Mouse (Mus musculus): ENCODE measurements at regions not wholly inside any gene's neighbourhood (a gene's known extent, or its start where the extent isn't known, plus 50 kb on each side); places are given as distances from the start of the nearest gene placed in this dataset.

GRCm38 (mm10) chr2:9683673-9684210, 197.3 kb upstream of the 4930412O13Rik start:
- DNase-seq (ENCODE audit: low spot score in 2 of 2) = no peak

- no peak for DNase-seq (ENCODE audit: low spot score in 2 of 2)
These were observed 192.9 kb upstream of the 4930412O13Rik start for GRCm38 (mm10) chr2:9688176-9688575.

GRCm38 (mm10) chr2:9689518-9689917, 191.5 kb upstream of the 4930412O13Rik start:
- DNase-seq (ENCODE audit: low spot score in 2 of 2) = peak; percentile 23 to 24

GRCm38 (mm10) chr2:9691506-9691905, 189.5 kb upstream of the 4930412O13Rik start:
- no peak for DNase-seq (ENCODE audit: low spot score in 2 of 2)

- no peak for DNase-seq (ENCODE audit: low spot score in 2 of 2)
These were observed 189.1 kb upstream of the 4930412O13Rik start for GRCm38 (mm10) chr2:9691906-9692305.

GRCm38 (mm10) chr2:9693351-9693750, 187.7 kb upstream of the 4930412O13Rik start:
- no peak for DNase-seq (ENCODE audit: low spot score in 2 of 2)

- no peak for DNase-seq (ENCODE audit: low spot score in 2 of 2)
These were observed 186.9 kb upstream of the 4930412O13Rik start for GRCm38 (mm10) chr2:9694178-9694577.

- DNase-seq (ENCODE audit: low spot score in 2 of 2) = no peak
These were observed 183.3 kb upstream of the 4930412O13Rik start for GRCm38 (mm10) chr2:9697591-9698345.

- no peak for DNase-seq (ENCODE audit: low spot score in 2 of 2)
These were observed 176.8 kb upstream of the 4930412O13Rik start for GRCm38 (mm10) chr2:9704266-9704665.

- DNase-seq (ENCODE audit: low spot score in 2 of 2) = no peak
These were observed 171.6 kb upstream of the 4930412O13Rik start for GRCm38 (mm10) chr2:9709466-9709865.

- no peak for DNase-seq (ENCODE audit: low spot score in 2 of 2)
These were observed 163.1 kb upstream of the 4930412O13Rik start for GRCm38 (mm10) chr2:9717904-9718303.

- DNase-seq (ENCODE audit: low spot score in 2 of 2) = no peak
These were observed 147.8 kb upstream of the 4930412O13Rik start for GRCm38 (mm10) chr2:9733243-9733642.

- DNase-seq (ENCODE audit: low spot score in 2 of 2) = no peak
These were observed 136.9 kb upstream of the 4930412O13Rik start for GRCm38 (mm10) chr2:9744181-9744580.

GRCm38 (mm10) chr2:9749829-9750788, 130.9 kb upstream of the 4930412O13Rik start:
- DNase-seq (ENCODE audit: low spot score in 2 of 2) = no peak

GRCm38 (mm10) chr2:9753691-9754090, 127.4 kb upstream of the 4930412O13Rik start:
- no peak for DNase-seq (ENCODE audit: low spot score in 2 of 2)

- DNase-seq (ENCODE audit: low spot score in 2 of 2) = no peak
These were observed 126.9 kb upstream of the 4930412O13Rik start for GRCm38 (mm10) chr2:9754153-9754552.

GRCm38 (mm10) chr2:9757770-9758420, 123.2 kb upstream of the 4930412O13Rik start:
- DNase-seq (ENCODE audit: low spot score in 2 of 2) = no peak

GRCm38 (mm10) chr2:9758983-9759382, 122.1 kb upstream of the 4930412O13Rik start:
- DNase-seq (ENCODE audit: low spot score in 2 of 2) = no peak

- no peak for DNase-seq (ENCODE audit: low spot score in 2 of 2)
These were observed 121.5 kb upstream of the 4930412O13Rik start for GRCm38 (mm10) chr2:9759389-9760104.

GRCm38 (mm10) chr2:9780159-9780558, 100.9 kb upstream of the 4930412O13Rik start:
- DNase-seq (ENCODE audit: low spot score in 2 of 2) = no peak

- no peak for DNase-seq (ENCODE audit: low spot score in 2 of 2)
These were observed 98.4 kb upstream of the 4930412O13Rik start for GRCm38 (mm10) chr2:9782698-9783097.

All from thymus, postnatal 10 days (tissue).